Mouse (Mus musculus): ENCODE results near the gene Spink8.

GRCm38 (mm10) chr9:109850099-109850498, 38.0 kb downstream of the Spink8 start:
- TF ChIP-seq CTCF (IDR thresholded peaks at IDR 0.05; ENCODE audit: extremely low read depth, insufficient read depth, insufficient read length, insufficient replicate concordance): no peak
- no peak for TF ChIP-seq POLR2A (IDR thresholded peaks at IDR 0.05; ENCODE audit: low read depth, low read length)
